8 mouse cellular contexts compared by ENCODE assay signal in genomic region chr1:20890404-20890921, GRCm38 (mm10). TPM values are rescaled to one million over a fixed set of nuclear protein-coding genes. Genes with fewer than 3 reads are reported as not detected.
DNase-seq lines count a peak whose midpoint lies in the region; ATAC-seq lines count a peak whose summit lies in the region.

Gene Paqr8, plus strand, starts transcription at chr1:20890606.

- intact Hi-C loops in gastrocnemius, postnatal 36 days (cut with DNase I) = loop anchor here (5.0 kb wide), 1 partner anchor 68 kb away; the partner anchor contains the start of gene Mcm3
- intact Hi-C loops in left cerebral cortex, postnatal 14 days (cut with DNase I) = loop anchor here (5.0 kb wide), 2 partner anchors 42 to 68 kb away; partner anchors contain the start of gene Mcm3

- no peaks in the 10 kb centered on the region for H3K36me3 ChIP-seq in intestine, embryonic 15.5 days

- ATAC-seq in intestine, embryonic 15.5 days = peak; percentile 99
- peak; percentile 98 for ATAC-seq in megakaryocyte-erythroid progenitor cell, adult 5-6 weeks (replicated peaks; ENCODE audit: low FRiP score, low TSS enrichment, poor library complexity, severe bottlenecking)

- H3K4me1 ChIP-seq in intestine, embryonic 15.5 days (replicated peaks) = 0 out of 2 replicates have a peak, but pooled peaks cover 7% of the 10 kb centered on the region

- whole genome bisulfite sequencing in intestine, embryonic 15.5 days = under 1% methylated on average over 37 of the region's 37 CpGs

- peak within 1 kb of the TSS; percentile 89 for H3K4me2 ChIP-seq in intestine, embryonic 15.5 days (replicated peaks)

- peak; percentile 68 for DNase-seq in adipocyte (ENCODE audit: low spot score)
- peak; percentile 89 for DNase-seq in embryo, embryonic 10 days (ENCODE audit: low spot score)
- peak; percentile 65 to 76 for DNase-seq in gastrocnemius, postnatal 36 days
- peak; percentile 84 to 87 for DNase-seq in left cerebral cortex, postnatal 14 days (ENCODE audit: low spot score in 2 of 2)
- peak; percentile 84 for DNase-seq in right cerebral cortex, postnatal 14 days
- DNase-seq in urinary bladder, postnatal 25 days (ENCODE audit: low spot score) = peak; percentile 77

- H3K9ac ChIP-seq in intestine, embryonic 15.5 days = peak within 1 kb of the TSS; percentile 67

- H3K9me3 ChIP-seq in intestine, embryonic 15.5 days = no peaks in the 10 kb centered on the region

- no peaks in the 10 kb centered on the region for H3K27me3 ChIP-seq in intestine, embryonic 15.5 days (replicated peaks)

- H3K4me3 ChIP-seq in intestine, embryonic 15.5 days (replicated peaks) = peak within 1 kb of the TSS; percentile 70

- H3K27ac ChIP-seq in intestine, embryonic 15.5 days = peak within 1 kb of the TSS; percentile 88

RNA-seq across cellular contexts. Expression of gene Paqr8, which starts in this region (rescaled TPM):
- total RNA-seq in gastrocnemius, postnatal 36 days (2021) = under 1 TPM; 0.71 to 0.72 TPM
- polyA plus RNA-seq in intestine, embryonic 15.5 days (2015; fragmentation: Nextera tagmentation; extraction: Ambion mirVana) = 5.8 and 6.1 TPM in 2 replicates
- total RNA-seq in left cerebral cortex, postnatal 14 days (2021) = 10 to 100 TPM; 93.6 to 99.6 TPM
- total RNA-seq in megakaryocyte-erythroid progenitor cell, adult 5-6 weeks (2014; fragmentation: Nextera tagmentation) = 0.37 and 2.0 TPM in 2 replicates
- 1.6 and 2.9 TPM in 2 replicates for total RNA-seq in megakaryocyte-erythroid progenitor cell, adult 5-6 weeks (2017)

Comparison
In these comparisons a context has a peak if more than half of its experiments do, and no peak if none do; other contexts are left out.
1. Peak in every context shown above with its lines: DNase-seq, ATAC-seq, H3K4me3 ChIP-seq and H3K27ac ChIP-seq.
2. RNA of gene Paqr8 (total RNA-seq): 93.6 to 99.6 TPM in left cerebral cortex, postnatal 14 days; 0.37 to 2.9 TPM in megakaryocyte-erythroid progenitor cell, adult 5-6 weeks and 0.71 to 0.72 TPM in gastrocnemius, postnatal 36 days; every median in the first group is over 10 times any median in the second.
3. Peak in DNase-seq in gastrocnemius, postnatal 36 days; RNA of the gene not detected or under 1 TPM.